Mouse (Mus musculus) midbrain, embryonic 10.5 days (tissue): ENCODE measurements at regions not wholly inside any gene's neighbourhood (a gene's known extent, or its start where the extent isn't known, plus 50 kb on each side); places are given as distances from the start of the nearest gene placed in this dataset.

Source experiments
- DNase-seq: peaks from one replicate; pipeline ENCODE4 v3.0.0-alpha.2; 2017; ENCODE audit warnings: low spot score
- H3K27ac ChIP-seq: fragments of 300-500 bp; sonication (generic); replicated peaks from 2 replicates; pipeline ENCODE4 v1.5.1; 2016; ENCODE audit warnings: mild to moderate bottlenecking
- H3K27me3 ChIP-seq: fragments of 300-500 bp; sonication (generic); 2 replicates; pipeline ENCODE4 v1.6.1; 2016; ENCODE audit warnings: low read depth, mild to moderate bottlenecking; ENCODE audit not compliant: poor library complexity, severe bottlenecking
- H3K36me3 ChIP-seq: fragments of 300-500 bp; sonication (generic); 2 replicates; pipeline ENCODE4 v1.6.1; 2016; ENCODE audit warnings: mild to moderate bottlenecking, moderate library complexity
- H3K4me1 ChIP-seq: fragments of 300-500 bp; sonication (generic); 2 replicates; pipeline ENCODE4 v1.6.1; 2016
- H3K4me3 ChIP-seq: fragments of 300-500 bp; sonication (generic); 2 replicates; pipeline ENCODE4 v1.5.1; 2016; ENCODE audit warnings: mild to moderate bottlenecking, moderate library complexity
- H3K9me3 ChIP-seq: fragments of 300-500 bp; sonication (generic); replicated peaks from 2 replicates; pipeline ENCODE4 v1.6.1; 2016; ENCODE audit warnings: mild to moderate bottlenecking
- WGBS: fragments of 180-500 bp; shearing (Covaris S2); methylation state at CpG from one replicate; pipeline ENCODE4 v1.1.7; 2016; 5-methylcytosine and 5-hydroxymethylcytosine counted together

- no peaks in the 10 kb centered on the region for H3K9me3 ChIP-seq
- H3K36me3 ChIP-seq = no peaks in the 10 kb centered on the region
- peaks cover 10% of the 10 kb centered on the region; the same call in 1 of the 2 replicates for H3K27me3 ChIP-seq
- WGBS = 81% methylated on average over 6 of the region's 6 CpGs
- no peak overlapping the region for H3K4me3 ChIP-seq
- 0 out of 2 replicates have a peak overlapping the region, but pooled peaks have one; percentile 23 for H3K27ac ChIP-seq
- H3K4me1 ChIP-seq = peaks cover 16% of the 10 kb centered on the region
- DNase-seq = no peak
Measured at GRCm38 (mm10) chr14:48837181-48837580, 163.6 kb upstream of the Otx2 start.

DNA sequence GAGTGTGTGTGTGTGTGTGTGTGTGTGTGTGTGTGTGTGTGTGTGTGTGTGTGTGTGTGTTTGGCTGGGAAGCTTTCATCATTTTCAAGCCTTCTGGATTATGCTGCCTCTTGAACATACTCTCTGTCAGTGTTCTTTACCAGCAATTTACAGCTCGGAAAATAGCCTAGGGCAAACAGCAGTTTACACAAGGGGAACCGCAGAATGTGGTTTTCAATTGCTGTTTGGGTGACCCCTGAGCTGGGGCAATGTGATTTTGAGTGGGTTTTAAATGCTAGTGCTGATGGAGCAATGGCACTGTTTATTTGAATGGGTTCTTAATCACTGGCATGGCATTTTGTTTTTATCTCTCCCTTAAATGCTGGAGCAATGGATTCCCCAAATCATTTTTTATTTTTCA lies 162.5 kb upstream of the Otx2 start:
- H3K4me3 ChIP-seq = no peak overlapping the region
- no peaks in the 10 kb centered on the region for H3K9me3 ChIP-seq
- H3K4me1 ChIP-seq = peaks cover 12% of the 10 kb centered on the region
- H3K27me3 ChIP-seq = peaks cover 10% of the 10 kb centered on the region; the same call in 1 of the 2 replicates
- 90% methylated on average over 2 of the region's 2 CpGs for WGBS
- H3K27ac ChIP-seq = no peak overlapping the region
- H3K36me3 ChIP-seq = no peaks in the 10 kb centered on the region
- DNase-seq = no peak

DNA sequence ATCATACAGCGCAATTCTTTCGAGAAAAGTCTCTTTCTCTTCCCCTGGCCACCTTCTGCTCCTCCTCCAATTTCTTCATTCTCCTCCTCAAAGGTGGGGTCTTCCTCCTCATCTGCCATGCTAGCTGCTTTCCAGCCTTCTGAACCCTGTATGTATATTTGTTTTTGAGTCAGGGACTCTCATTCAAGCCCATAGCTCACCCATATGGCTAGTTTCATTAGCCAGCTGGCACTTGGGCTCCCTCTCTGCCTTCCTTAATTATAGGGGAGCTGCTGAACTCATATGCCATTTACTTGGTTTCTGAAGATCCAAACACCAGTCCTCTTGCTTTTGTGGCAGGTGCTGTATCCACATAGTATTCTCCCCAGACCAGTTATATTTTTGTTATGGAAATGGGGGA lies 160.8 kb upstream of the Otx2 start:
- no peak for DNase-seq
- Histone ChIP-seq H3K9me3 (no peaks in the 10 kb centered on the region), H3K36me3 (no peaks in the 10 kb centered on the region), H3K27me3 (peaks cover 10% of the 10 kb centered on the region; the same call in 1 of the 2 replicates), H3K27ac (no peak overlapping the region), H3K4me3 (no peak overlapping the region), H3K4me1 (peaks cover 11% of the 10 kb centered on the region; the same call in 1 of the 2 replicates)
- 98% methylated on average over 2 of the region's 2 CpGs for WGBS

DNA sequence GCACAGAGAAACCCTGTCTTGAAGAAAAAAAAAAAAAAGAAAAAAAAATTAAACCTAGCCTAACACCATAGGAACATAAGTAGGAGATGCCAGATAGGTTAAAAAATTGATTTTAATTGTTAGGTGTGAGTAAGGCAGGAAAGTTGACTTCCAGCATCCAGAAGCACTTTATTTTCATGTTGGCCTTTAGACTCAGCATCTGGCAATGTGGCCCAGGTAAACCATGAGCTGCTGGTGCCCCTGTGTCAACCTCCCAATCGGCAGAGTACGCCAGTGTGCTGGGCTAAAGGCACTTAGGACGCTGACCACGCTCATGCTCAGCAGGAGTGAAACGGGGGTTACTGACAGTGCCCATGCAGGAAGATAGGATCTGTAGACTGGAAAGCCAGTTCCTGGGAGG lies 152.8 kb upstream of the Otx2 start:
- peaks cover 3% of the 10 kb centered on the region; the same call in 1 of the 2 replicates for H3K4me1 ChIP-seq
- H3K27ac ChIP-seq = no peak overlapping the region
- no peak for DNase-seq
- WGBS = 70% methylated on average over 5 of the region's 5 CpGs
- H3K27me3 ChIP-seq = no peaks in the 10 kb centered on the region
- H3K9me3 ChIP-seq = no peaks in the 10 kb centered on the region
- H3K4me3 ChIP-seq = no peak overlapping the region
- no peaks in the 10 kb centered on the region for H3K36me3 ChIP-seq

- 82% methylated on average over 3 of the region's 3 CpGs for WGBS
- no peak overlapping the region for H3K27ac ChIP-seq
- H3K4me1 ChIP-seq = peaks cover 3% of the 10 kb centered on the region; the same call in 1 of the 2 replicates
- no peaks in the 10 kb centered on the region for H3K36me3 ChIP-seq
- no peak for DNase-seq
- no peaks in the 10 kb centered on the region for H3K9me3 ChIP-seq
- peaks cover 6% of the 10 kb centered on the region; the same call in 1 of the 2 replicates for H3K27me3 ChIP-seq
- no peak overlapping the region for H3K4me3 ChIP-seq
Measured at GRCm38 (mm10) chr14:48824375-48824774, 150.8 kb upstream of the Otx2 start.

DNA sequence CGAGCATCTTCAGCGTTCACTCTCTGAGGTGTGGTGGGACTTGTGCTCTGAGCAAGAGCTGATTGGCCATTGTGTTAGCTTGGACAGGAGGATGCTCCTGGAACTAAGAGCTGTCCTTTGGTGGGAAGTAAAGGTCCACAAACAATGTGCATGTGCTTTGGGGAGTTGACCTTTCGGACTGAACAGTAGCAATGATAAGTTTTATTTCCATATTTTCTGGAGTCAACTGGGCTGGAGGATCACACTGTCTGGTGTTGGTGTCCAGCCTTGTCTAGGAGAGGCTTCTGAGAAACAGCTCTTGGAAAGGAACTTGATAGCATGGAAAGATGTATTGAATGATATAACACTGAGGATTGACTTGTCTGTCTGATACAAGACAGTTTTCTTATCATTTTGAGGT lies 142.3 kb upstream of the Otx2 start:
- Histone ChIP-seq H3K36me3 (no peaks in the 10 kb centered on the region), H3K4me1 (peaks cover 59% of the 10 kb centered on the region), H3K27me3 (peaks cover 12% of the 10 kb centered on the region; the same call in 1 of the 2 replicates), H3K27ac (peak overlapping the region; percentile 82), H3K9me3 (no peaks in the 10 kb centered on the region), H3K4me3 (0 out of 2 replicates have a peak overlapping the region, but pooled peaks have one; percentile 11)
- no peak for DNase-seq
- WGBS = 63% methylated on average over 3 of the region's 3 CpGs

DNA sequence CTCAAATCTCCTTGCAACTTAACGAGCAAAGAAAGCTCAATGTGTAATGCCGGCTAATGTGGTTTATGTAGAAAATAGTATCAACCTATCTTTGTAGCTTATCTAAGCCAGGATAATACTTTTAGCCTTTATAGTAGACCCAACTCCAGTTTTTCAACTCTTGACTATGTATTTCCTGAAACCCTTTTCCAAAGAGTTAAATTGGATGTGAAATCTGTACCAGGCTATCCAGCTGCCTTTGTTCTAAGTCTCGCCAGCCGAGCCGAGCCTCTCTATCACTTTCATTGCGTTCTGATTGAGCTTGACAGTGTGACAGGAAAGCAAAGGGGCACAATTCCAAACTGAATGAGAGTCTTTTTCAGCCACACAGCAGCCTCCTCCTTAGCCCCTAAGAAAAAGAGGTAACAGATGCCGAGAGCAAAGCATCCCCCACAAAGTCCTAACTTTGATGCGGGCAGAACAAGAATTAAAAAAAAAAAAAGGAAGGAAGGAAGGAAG lies 141.7 kb upstream of the Otx2 start:
- H3K9me3 ChIP-seq = no peaks in the 10 kb centered on the region
- DNase-seq = peak; percentile 57
- H3K27me3 ChIP-seq = peaks cover 12% of the 10 kb centered on the region; the same call in 1 of the 2 replicates
- H3K4me1 ChIP-seq = peaks cover 65% of the 10 kb centered on the region
- no peaks in the 10 kb centered on the region for H3K36me3 ChIP-seq
- WGBS = 22% methylated on average over 8 of the region's 8 CpGs
- no peak overlapping the region for H3K4me3 ChIP-seq
- peak overlapping the region; percentile 82 for H3K27ac ChIP-seq

- H3K36me3 ChIP-seq = no peaks in the 10 kb centered on the region
- peaks cover 77% of the 10 kb centered on the region for H3K4me1 ChIP-seq
- no peak overlapping the region for H3K4me3 ChIP-seq
- H3K27me3 ChIP-seq = no peaks in the 10 kb centered on the region
- DNase-seq = peak; percentile 51
- WGBS = 36% methylated on average over 11 of the region's 11 CpGs
- H3K9me3 ChIP-seq = no peaks in the 10 kb centered on the region
- H3K27ac ChIP-seq = peak overlapping the region; percentile 82
Measured at GRCm38 (mm10) chr14:48812741-48813495, 139.3 kb upstream of the Otx2 start.

DNA sequence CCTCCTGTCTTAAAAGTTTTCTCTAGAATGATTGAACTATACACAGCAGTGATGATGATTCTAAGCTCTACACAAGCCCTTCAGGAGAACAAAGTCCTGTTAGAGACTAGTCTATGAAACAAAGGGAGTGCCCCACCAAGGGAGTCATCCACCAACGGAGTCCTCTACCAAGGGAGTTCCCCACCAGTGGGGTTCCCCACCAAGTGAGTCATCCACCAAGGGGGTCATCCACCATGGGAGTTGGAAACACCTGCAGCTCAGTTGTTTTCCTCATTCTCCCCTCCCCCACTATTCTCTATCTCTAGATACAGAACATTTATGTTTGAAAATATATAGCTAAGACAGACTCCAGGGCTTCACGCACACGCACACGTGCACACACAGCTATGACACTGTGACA lies 130.5 kb upstream of the Otx2 start:
- peaks cover 19% of the 10 kb centered on the region for H3K27me3 ChIP-seq
- no peak for DNase-seq
- 93% methylated on average over 4 of the region's 4 CpGs for WGBS
- peaks cover 35% of the 10 kb centered on the region for H3K4me1 ChIP-seq
- no peak overlapping the region for H3K27ac ChIP-seq
- H3K4me3 ChIP-seq = no peak overlapping the region
- peaks cover 12% of the 10 kb centered on the region; the same call in 1 of the 2 replicates for H3K36me3 ChIP-seq
- H3K9me3 ChIP-seq = no peaks in the 10 kb centered on the region

GRCm38 (mm10) chr14:48801283-48801682 lies 127.7 kb upstream of the Otx2 start:
- WGBS = 32% methylated on average over 14 of the region's 14 CpGs
- DNase-seq = peak; percentile 28

GRCm38 (mm10) chr14:48800857-48801256 lies 127.2 kb upstream of the Otx2 start:
- Histone ChIP-seq H3K4me1 (peaks cover 31% of the 10 kb centered on the region), H3K36me3 (peaks cover 22% of the 10 kb centered on the region), H3K4me3 (peak overlapping the region; percentile 23; the same call in 1 of the 2 replicates), H3K27me3 (peaks cover 23% of the 10 kb centered on the region), H3K9me3 (no peaks in the 10 kb centered on the region), H3K27ac (peak overlapping the region; percentile 67)
- DNase-seq = no peak
- 29% methylated on average over 5 of the region's 5 CpGs for WGBS

More at GRCm38 (mm10) chr14:48801283-48801682, 127.7 kb upstream of the Otx2 start:
- H3K27ac ChIP-seq = peak overlapping the region; percentile 67; the same call in 1 of the 2 replicates
- peaks cover 23% of the 10 kb centered on the region for H3K27me3 ChIP-seq
- peaks cover 31% of the 10 kb centered on the region for H3K4me1 ChIP-seq
- peak overlapping the region; percentile 23; the same call in 1 of the 2 replicates for H3K4me3 ChIP-seq
- peaks cover 22% of the 10 kb centered on the region for H3K36me3 ChIP-seq
- H3K9me3 ChIP-seq = no peaks in the 10 kb centered on the region

DNA sequence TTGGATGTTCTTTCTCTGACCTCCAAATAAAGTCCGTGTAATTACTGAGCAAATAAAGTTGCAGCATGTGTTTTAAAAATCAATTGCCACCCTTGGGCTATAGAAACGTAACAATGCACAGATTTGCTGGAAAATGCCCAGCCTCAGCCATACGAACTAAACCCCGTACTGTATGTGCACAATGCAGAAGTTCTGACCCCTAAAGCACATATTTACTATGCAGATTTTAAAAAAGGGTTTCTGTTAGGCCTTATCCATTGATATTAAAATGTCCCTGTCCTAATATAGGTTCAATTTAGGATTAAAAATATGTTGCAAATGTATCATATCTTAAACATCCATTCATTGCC lies 126.5 kb upstream of the Otx2 start:
- Histone ChIP-seq H3K4me1 (peaks cover 31% of the 10 kb centered on the region), H3K27ac (peak overlapping the region; percentile 64; the same call in 1 of the 2 replicates), H3K36me3 (peaks cover 25% of the 10 kb centered on the region), H3K4me3 (peak overlapping the region; percentile 12; the same call in 1 of the 2 replicates), H3K9me3 (no peaks in the 10 kb centered on the region), H3K27me3 (peaks cover 27% of the 10 kb centered on the region)
- 43% methylated on average over 4 of the region's 4 CpGs for WGBS
- no peak for DNase-seq
